23 mouse cellular contexts compared by ENCODE assay signal in the genomic region with DNA sequence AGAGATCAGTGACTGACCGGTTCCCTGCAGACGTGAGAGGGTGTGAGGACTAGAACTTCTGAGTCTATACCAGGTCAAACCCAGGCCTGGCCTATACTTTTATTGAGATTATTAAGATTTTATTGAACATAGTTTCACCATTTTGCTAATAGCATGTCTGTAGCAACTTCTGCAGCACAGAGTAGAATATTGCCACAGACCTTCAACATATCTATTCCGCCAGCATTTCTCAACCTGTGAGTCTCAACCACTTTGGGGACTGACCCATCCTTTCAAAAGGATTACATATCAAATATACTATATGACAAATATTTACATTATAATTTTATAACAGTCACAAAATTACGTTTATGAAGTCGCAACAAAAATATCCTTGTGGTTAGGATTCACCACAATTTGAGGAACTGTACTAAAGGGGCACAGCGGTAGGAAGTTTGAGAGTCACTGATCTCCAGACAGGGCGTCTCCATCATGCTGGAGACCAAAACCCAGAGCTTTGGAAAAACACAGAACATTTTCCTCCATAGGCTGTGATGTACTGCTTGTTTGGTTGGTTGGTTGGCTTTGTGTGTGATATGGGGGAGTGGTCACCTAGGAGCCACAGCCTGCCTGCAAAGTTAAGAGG.
DNase-seq lines count a peak whose midpoint lies in the region; ATAC-seq and TF ChIP-seq lines count a peak whose summit lies in the region.
"Had no signal": no experiment of that assay in that cellular context is flagged by ENCODE, and none has a peak within 500 bp of the region (broad histone marks: within the 10 kb centered on the region; RNA-seq: fewer than 3 reads in every experiment).

No protein-coding gene starts in this region.

- TF ChIP-seq POLR2A in MEL (IDR thresholded peaks at IDR 0.05; ENCODE audit: control insufficient read depth in 1 of 2, insufficient read depth in 1 of 2, low read depth in 1 of 2, low read length in 2 of 2, poor library complexity in 1 of 2), result no peak

- intact Hi-C loops in heart, postnatal 10 days (cut with DNase I), result no loop called here

- no peaks in the 10 kb centered on the region for H3K4me1 ChIP-seq in MEL (ENCODE audit: control insufficient read depth in 1 of 2, insufficient read depth in 2 of 2, low read length in 2 of 2)
- H3K4me1 ChIP-seq: embryonic facial prominence, embryonic 12.5 days; embryonic facial prominence, embryonic 15.5 days; hindbrain, embryonic 13.5 days had no signal

- no peaks in the 10 kb centered on the region for H3K9me3 ChIP-seq in MEL (replicated peaks; ENCODE audit: insufficient read depth, low read length)
- H3K9me3 ChIP-seq: embryonic facial prominence, embryonic 12.5 days; embryonic facial prominence, embryonic 15.5 days; heart, embryonic 12.5 days; hindbrain, embryonic 10.5 days; hindbrain, embryonic 13.5 days had no signal

- TF ChIP-seq RAD21 in MEL (IDR thresholded peaks at IDR 0.05; ENCODE audit: low read depth, low read length), result no peak

- TF ChIP-seq EP300 in MEL (IDR thresholded peaks at IDR 0.05; ENCODE audit: low read depth in 1 of 2, low read length in 2 of 2), result no peak

- H3K27me3 ChIP-seq in MEL (ENCODE audit: control insufficient read depth in 1 of 2, insufficient read depth in 2 of 2, low read length in 2 of 2), result no peaks in the 10 kb centered on the region
- H3K27me3 ChIP-seq: embryonic facial prominence, embryonic 12.5 days; embryonic facial prominence, embryonic 15.5 days; heart, embryonic 12.5 days; hindbrain, embryonic 13.5 days; Patski had no signal

- H3K4me3 ChIP-seq in MEL (ENCODE audit: control insufficient read depth in 1 of 2, insufficient read depth in 1 of 2, low read depth in 2 of 2, low read length in 2 of 2), result no peak overlapping the region
- H3K4me3 ChIP-seq: embryonic facial prominence, embryonic 12.5 days; embryonic facial prominence, embryonic 15.5 days; heart, embryonic 12.5 days; hindbrain, embryonic 10.5 days; hindbrain, embryonic 13.5 days had no signal

- ATAC-seq in granulocyte monocyte progenitor cell, adult 5-6 weeks (replicated peaks; ENCODE audit: poor library complexity, severe bottlenecking), result peak; percentile 77
- peak; percentile 75 for ATAC-seq in megakaryocyte progenitor cell, adult 5-6 weeks (replicated peaks; ENCODE audit: poor library complexity)
- ATAC-seq: CD4-positive, CD25-positive, alpha-beta regulatory T cell, adult 4 months; forebrain, embryonic 14.5 days; hindbrain, embryonic 16.5 days; intestine, embryonic 16.5 days; Patski had no signal

- no peak overlapping the region for H3K9ac ChIP-seq in MEL (ENCODE audit: control insufficient read depth, low read depth, low read length, poor library complexity, severe bottlenecking)
- H3K9ac ChIP-seq: embryonic facial prominence, embryonic 12.5 days; embryonic facial prominence, embryonic 15.5 days; heart, embryonic 12.5 days; hindbrain, embryonic 13.5 days had no signal

- no peak overlapping the region for H3K27ac ChIP-seq in MEL (ENCODE audit: control insufficient read depth, low read depth, low read length)
- H3K27ac ChIP-seq: embryonic facial prominence, embryonic 12.5 days; embryonic facial prominence, embryonic 15.5 days; hindbrain, embryonic 10.5 days; hindbrain, embryonic 13.5 days had no signal

- no peaks in the 10 kb centered on the region for H3K79me2 ChIP-seq in MEL (ENCODE audit: control insufficient read depth, insufficient read depth, low read length, poor library complexity)

- peaks cover 0 to 15% of the 10 kb centered on the region in 2 experiments; a peak in 2 of 4 replicates for H3K36me3 ChIP-seq in MEL (ENCODE audit: control insufficient read depth in 1 of 2, insufficient read depth in 2 of 2, low read length in 2 of 2)
- H3K36me3 ChIP-seq: embryonic facial prominence, embryonic 12.5 days; hindbrain, embryonic 10.5 days; hindbrain, embryonic 13.5 days had no signal

- TF ChIP-seq CTCF in MEL (IDR thresholded peaks at IDR 0.05 in 2 of 3, conservative IDR thresholded peaks at IDR 0.05 in 1 of 3; ENCODE audit: control insufficient read depth in 1 of 3, insufficient read depth in 1 of 3, low read depth in 2 of 3, low read length in 3 of 3, poor library complexity in 1 of 3, severe bottlenecking in 1 of 3), result no peak

- DNase-seq in heart, adult 11 months, result peak; percentile 45
- no peak for DNase-seq in heart, postnatal 10 days
- peak; percentile 39 for DNase-seq in MEL (ENCODE audit: low read depth, low spot score)
- DNase-seq in cerebellum, adult 8-10 months, result no peak
- no peak for DNase-seq in lung, postnatal 14 days
- DNase-seq: cerebellum, adult 18-20 months; cerebellum, postnatal 10 days; cerebellum, postnatal 36 days; gastrocnemius, postnatal 14 days; kidney, adult 18-20 months; kidney, adult 9 months had no signal

TF ChIP-seq in MEL, 35 proteins besides CTCF, POLR2A, EP300 and RAD21:
- TF ChIP-seq SMC3 (IDR thresholded peaks at IDR 0.05; ENCODE audit: low read depth, low read length) (no peak), ELF1 (IDR thresholded peaks at IDR 0.05; ENCODE audit: low read depth, low read length) (no peak), RCOR1 (IDR thresholded peaks at IDR 0.05; ENCODE audit: low read depth, low read length) (no peak), GATA1 (IDR thresholded peaks at IDR 0.05; ENCODE audit: low read depth, low read length) (no peak), MYB (IDR thresholded peaks at IDR 0.05; ENCODE audit: low read depth, low read length) (no peak), USF1 (IDR thresholded peaks at IDR 0.05; ENCODE audit: low read depth, low read length) (no peak), TAL1 (IDR thresholded peaks at IDR 0.05; ENCODE audit: low read length) (no peak), JUND (IDR thresholded peaks at IDR 0.05; ENCODE audit: low read depth, low read length) (no peak), KAT2A (conservative IDR thresholded peaks at IDR 0.05; ENCODE audit: low read depth, low read length) (no peak)

Comparison
In these comparisons a context has a peak if more than half of its experiments do, and no peak if none do; other contexts are left out.
1. DNase-seq: peak in heart, adult 11 months (single experiment) and MEL (single experiment); none in heart, postnatal 10 days (0 of 2), cerebellum, adult 8-10 months (single experiment) and lung, postnatal 14 days (single experiment).